Comparison of ENCODE assay signal across 7 mouse cellular contexts in the genomic region with DNA sequence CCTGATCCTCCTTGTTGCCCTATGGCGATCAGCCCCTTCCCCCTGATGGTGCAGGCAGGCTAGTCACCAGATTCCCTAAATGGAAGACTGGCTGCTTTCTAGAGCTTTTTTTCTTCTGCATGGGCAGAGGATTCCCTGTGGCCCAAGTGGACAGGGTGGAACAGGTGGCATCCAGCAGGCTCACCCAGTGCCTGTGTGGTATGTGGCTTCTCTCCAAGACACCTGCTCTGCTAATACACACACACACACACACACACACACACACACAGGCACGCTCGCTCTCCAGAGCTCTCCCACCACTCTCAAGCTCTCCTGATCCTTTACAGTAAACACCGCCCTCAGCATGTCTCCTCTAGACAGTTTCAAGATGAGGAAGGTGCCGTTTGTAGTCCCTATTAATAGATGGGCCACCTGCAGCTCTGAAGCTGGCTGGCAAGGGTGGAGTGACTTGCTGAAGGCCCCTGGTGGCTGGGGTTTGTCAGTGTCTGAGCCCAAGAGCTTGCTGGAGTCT.
DNase-seq lines count a peak whose midpoint lies in the region; ATAC-seq and TF ChIP-seq lines count a peak whose summit lies in the region.

No protein-coding gene starts in this region.

- peak; percentile 47; the same call in 1 of the 2 replicates for TF ChIP-seq EP300 in liver, postnatal 0 days (IDR thresholded peaks at IDR 0.05; ENCODE audit: low read depth)

- 44% methylated on average over 5 of the region's 5 CpGs for WGBS in liver, postnatal 0 days (ENCODE audit: insufficient replicate concordance)

- peak overlapping the region; percentile 70 for H3K27ac ChIP-seq in liver, postnatal 0 days (ENCODE audit: low read depth)

- ATAC-seq in liver, postnatal 0 days: peak; percentile 40

- H3K4me2 ChIP-seq in liver, postnatal 0 days (ENCODE audit: low read depth, low read length): peak overlapping the region; percentile 18; the same call in 1 of the 2 replicates

- peak; percentile 67 for DNase-seq in CD4-positive helper T cell, adult 2 months (ENCODE audit: low read depth, low spot score)
- DNase-seq in MN1 (ENCODE audit: low spot score): peak; percentile 59
- peak; percentile 76 for DNase-seq in induced T-regulatory cell, adult 2 months (ENCODE audit: low read depth)
- peak; percentile 55 for DNase-seq in liver, postnatal 0 days
- DNase-seq in splenic B cell, adult 2 months (ENCODE audit: low read depth, low spot score): peak; percentile 85
- DNase-seq in right cerebral cortex, postnatal 25 days: no peak
- DNase-seq in urinary bladder, adult 18-20 months (ENCODE audit: low spot score in 2 of 2): no peak

- no peaks in the 10 kb centered on the region for H3K36me3 ChIP-seq in liver, postnatal 0 days (replicated peaks; ENCODE audit: insufficient read depth, low read length)
- no peaks in the 10 kb centered on the region for H3K36me3 ChIP-seq in splenic B cell, adult 2 months (ENCODE audit: control insufficient read depth, insufficient read depth, low read length, poor library complexity, severe bottlenecking)

- H3K27me3 ChIP-seq in liver, postnatal 0 days (ENCODE audit: insufficient read depth, low read length): no peaks in the 10 kb centered on the region
- no peaks in the 10 kb centered on the region for H3K27me3 ChIP-seq in splenic B cell, adult 2 months (ENCODE audit: control insufficient read depth, insufficient read depth, low read length, poor library complexity, severe bottlenecking)

- H3K4me1 ChIP-seq in liver, postnatal 0 days (ENCODE audit: insufficient read depth): peaks cover 54% of the 10 kb centered on the region

- H3K9ac ChIP-seq in liver, postnatal 0 days (replicated peaks): no peak overlapping the region

- H3K9me3 ChIP-seq in liver, postnatal 0 days (ENCODE audit: low read length): no peaks in the 10 kb centered on the region

- no peak overlapping the region for H3K4me3 ChIP-seq in liver, postnatal 0 days (ENCODE audit: low read depth, low read length)

- TF ChIP-seq CTCF in liver, postnatal 0 days (IDR thresholded peaks at IDR 0.05; ENCODE audit: low read depth): peak; percentile 43

Comparison
In these comparisons a context has a peak if more than half of its experiments do, and no peak if none do; other contexts are left out.
1. DNase-seq: peak in CD4-positive helper T cell, adult 2 months (single experiment), MN1 (single experiment), induced T-regulatory cell, adult 2 months (single experiment), liver, postnatal 0 days (single experiment) and splenic B cell, adult 2 months (single experiment); none in right cerebral cortex, postnatal 25 days (single experiment) and urinary bladder, adult 18-20 months (0 of 2).